Mouse (Mus musculus) ovary, postnatal 14 days (tissue): ENCODE data around the gene Atp8a1.

ENCODE experiments used
- DNase-seq: peaks from one replicate; pipeline ENCODE4 v3.0.0; 2022; ENCODE audit warnings: low spot score

The Atp8a1 gene

GRCm38 (mm10) chr5:67768708-67769107, 78.5 kb downstream of the Atp8a1 start:
- DNase-seq: no peak

DNA sequence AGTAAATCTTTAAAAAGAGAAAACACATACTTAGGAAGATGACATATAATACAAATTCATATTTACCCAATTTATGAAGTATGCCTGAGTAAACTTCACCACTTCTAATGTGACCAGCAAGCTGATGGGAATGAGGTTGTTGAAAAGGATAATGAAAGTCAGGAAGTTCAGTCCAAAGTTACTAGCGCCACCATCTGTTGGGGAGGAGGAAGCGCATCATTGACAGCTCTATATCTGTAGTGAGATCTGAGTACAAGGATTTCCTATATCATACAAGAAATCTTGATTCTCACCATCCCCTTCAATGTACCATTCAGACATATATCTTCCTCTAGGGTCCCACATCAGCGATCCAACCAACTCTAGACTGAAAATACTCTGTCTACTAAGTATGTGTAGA, 82.4 kb downstream of the Atp8a1 start:
- DNase-seq: no peak

DNA sequence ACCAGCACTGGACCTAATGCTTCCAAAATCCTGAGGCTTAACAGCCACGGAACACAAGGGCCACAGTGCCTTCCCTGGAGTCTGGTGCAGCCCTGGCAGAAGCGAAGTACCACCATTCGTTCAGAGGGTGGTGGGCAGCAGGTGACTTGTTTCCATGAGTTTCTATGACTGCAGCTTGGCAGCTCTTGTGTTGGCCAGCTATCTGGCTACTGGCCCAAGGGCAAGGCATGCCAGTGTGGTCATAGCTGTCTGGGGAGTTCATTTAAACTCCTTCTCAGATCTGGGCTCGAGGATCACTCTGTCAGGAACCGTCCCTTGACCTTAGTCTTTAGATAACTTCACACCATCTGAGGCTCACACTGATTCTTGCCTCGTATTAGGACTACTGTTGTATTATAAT, 89.1 kb downstream of the Atp8a1 start:
- DNase-seq: no peak

DNA sequence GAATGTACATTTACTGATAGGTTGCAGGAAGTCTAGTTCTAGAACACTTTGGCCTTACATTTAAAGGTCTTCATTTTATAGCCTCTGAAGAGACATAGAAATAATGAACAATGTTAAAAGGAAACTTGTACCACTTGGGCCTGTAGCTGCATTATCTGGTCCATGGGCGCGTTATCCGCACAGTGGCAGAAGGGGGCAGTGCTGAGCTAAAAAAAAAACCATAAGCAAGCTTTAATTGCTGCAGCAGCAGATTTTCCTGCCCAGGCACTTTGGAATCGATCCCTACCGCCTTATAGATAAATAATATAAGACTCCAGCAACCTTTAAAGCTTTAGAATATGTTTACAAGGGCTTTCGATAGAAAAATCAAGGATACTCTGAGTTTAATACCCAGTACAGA, 91.1 kb downstream of the Atp8a1 start:
- DNase-seq: peak; percentile 21

DNA sequence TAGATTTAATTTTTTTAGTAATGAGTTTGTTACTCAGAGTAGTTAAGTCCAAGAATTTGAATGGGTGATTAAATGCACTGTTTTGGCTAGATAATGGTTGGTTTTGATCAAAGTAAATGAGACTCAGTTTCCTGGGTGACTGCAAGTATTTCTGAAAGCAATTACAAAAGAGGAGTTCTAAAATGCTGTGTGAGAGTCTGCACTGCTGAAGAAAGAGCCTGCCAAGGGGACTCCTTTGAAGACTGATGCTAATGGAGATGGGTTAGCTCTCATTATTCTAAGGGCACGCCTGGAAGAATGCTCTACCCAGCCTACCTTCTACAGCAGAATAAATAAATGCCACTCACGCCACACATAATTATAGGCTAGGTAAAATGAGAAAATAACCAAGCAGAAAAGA, 94.2 kb downstream of the Atp8a1 start:
- DNase-seq: no peak

GRCm38 (mm10) chr5:67752629-67753028, 94.6 kb downstream of the Atp8a1 start:
- DNase-seq: no peak

DNA sequence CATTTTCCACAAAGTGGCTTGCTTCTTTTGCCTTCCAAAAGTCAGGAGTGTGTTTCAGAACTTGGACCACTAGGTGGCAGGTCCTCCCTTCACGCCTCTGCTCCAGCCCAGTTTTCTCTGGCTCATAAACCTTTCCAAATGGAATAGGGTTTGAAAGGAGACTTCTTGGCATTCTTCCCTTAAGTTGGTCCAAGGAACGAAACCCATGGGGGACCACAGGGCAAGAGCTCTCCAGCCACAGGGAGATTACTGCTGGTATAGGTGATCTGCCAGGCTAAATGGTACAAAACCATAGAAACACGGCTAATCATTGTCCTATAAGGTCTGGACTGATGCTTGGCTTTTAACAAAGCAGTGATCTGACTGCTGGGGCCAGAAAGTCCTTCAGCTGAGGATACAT, 95.2 kb downstream of the Atp8a1 start:
- DNase-seq: peak; percentile 25

DNA sequence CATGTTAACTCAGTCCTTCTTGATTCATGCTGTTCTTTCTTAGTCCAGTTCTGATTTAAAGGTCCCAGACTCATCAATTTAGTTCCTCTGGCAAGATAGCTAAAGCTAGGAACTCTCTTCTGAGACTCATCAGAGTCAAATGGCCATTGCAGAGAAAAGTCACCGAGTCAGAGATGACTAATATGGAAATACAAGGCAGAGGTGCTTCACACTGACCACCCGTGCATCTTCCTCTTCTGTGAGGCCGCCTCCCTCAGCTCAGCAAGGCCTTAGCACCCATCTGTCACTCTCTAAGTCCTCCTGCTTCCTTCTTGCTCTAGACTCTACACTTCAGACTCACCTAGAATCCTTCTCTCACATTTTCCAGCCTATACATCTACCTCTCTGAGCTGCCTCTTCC, 108.0 kb downstream of the Atp8a1 start:
- no peak for DNase-seq

DNA sequence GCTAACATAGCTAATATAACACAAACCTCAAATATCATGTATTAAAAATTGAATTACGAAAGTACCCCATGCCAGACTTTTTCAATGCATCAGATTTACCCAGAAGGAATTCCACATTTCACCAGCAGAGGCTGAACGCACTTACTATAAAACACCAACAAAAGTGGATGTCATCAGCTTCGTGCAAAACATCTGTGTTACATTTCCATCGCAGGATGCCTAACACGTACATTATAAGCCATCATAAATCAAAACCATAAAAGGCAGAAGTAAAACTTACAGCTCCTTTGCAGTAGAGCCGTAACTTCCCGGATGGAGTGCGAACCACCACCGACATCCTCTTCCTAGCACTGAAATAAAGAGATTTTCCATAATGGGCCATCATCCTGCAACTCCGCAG, 109.1 kb downstream of the Atp8a1 start:
- DNase-seq: no peak

GRCm38 (mm10) chr5:67735771-67736170, 111.5 kb downstream of the Atp8a1 start:
- no peak for DNase-seq

- DNase-seq: no peak
These were observed 113.5 kb downstream of the Atp8a1 start for GRCm38 (mm10) chr5:67733551-67734258.

DNA sequence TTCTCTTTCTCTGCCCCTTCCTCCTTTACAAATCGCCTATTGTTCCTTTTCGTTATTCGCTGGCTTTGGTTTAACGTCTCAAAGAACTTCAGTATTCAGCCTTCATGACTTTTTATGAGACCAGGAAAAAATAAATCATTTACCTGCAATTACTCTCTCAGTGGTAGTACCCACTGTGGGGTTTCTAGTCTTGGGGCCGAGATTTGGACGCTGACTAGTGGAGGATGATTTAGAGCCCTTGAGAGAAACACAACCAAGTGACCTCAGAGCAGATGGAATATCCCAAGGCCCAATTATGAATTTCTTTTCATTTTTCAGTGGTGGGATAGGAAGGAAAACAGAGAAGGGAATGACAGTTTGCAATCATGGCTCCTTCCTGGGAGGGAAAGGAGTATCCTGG, 114.1 kb downstream of the Atp8a1 start:
- DNase-seq: no peak

DNA sequence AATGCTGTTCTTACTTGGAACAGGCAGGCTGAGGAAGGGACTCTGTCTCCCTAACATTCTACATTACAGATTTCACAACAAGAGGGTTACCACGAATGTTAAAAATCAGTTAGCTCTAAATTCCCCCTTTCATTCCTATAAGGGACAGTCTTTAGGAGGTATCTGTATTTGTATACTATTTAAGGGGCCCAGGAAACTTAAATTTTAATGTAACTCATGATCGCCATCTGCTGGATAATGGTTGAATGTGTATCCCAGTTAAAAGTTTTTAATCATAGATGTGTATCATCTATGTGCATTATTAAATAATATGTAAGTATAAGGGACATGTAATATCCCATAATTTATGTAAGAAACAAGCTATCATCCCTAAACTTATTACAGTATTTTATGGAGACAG, 119.5 kb downstream of the Atp8a1 start:
- DNase-seq: no peak

- DNase-seq: no peak
These were observed 120.4 kb downstream of the Atp8a1 start for GRCm38 (mm10) chr5:67726810-67727209.

- DNase-seq: no peak
These were observed 145.6 kb downstream of the Atp8a1 start for GRCm38 (mm10) chr5:67701641-67702040.

DNA sequence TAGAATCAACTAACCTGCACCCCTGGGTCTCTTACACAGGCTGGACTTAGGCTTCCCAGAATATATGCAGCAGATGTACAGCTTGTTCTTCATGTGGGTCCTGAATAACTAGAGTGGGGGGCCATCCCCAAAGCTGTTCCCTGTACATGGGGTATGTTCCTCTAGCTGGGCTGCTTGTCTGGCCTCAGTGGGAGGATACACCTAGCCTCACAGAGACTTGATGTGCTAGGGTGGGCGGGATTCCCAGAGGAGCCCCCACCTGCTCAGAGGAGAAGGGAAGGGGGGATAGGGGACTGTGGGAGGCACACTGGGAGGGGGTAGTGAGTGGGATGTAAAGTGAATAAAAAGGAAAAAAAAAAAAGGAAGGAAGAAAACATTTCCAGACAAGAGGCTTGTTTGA, 147.8 kb downstream of the Atp8a1 start:
- DNase-seq: no peak

DNA sequence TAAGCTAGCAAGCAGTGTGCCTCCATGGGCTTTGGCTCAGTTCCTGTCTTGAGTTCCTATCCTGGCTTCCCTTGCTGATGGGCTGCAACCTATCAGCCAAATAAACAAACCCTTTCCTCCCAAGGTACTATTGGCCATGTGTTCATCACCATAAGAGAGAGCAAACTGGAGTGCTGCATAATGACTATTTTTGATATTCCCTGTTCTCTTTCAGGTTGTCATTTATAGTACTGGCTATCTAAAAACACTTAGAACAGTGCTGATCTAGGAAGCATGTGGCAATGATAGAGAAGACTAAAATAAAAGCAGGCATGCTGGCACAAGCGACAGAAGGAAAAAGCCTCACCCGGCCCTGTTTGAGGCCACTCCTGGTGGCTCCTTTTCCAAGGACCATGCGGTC, 149.1 kb downstream of the Atp8a1 start:
- DNase-seq: no peak

DNA sequence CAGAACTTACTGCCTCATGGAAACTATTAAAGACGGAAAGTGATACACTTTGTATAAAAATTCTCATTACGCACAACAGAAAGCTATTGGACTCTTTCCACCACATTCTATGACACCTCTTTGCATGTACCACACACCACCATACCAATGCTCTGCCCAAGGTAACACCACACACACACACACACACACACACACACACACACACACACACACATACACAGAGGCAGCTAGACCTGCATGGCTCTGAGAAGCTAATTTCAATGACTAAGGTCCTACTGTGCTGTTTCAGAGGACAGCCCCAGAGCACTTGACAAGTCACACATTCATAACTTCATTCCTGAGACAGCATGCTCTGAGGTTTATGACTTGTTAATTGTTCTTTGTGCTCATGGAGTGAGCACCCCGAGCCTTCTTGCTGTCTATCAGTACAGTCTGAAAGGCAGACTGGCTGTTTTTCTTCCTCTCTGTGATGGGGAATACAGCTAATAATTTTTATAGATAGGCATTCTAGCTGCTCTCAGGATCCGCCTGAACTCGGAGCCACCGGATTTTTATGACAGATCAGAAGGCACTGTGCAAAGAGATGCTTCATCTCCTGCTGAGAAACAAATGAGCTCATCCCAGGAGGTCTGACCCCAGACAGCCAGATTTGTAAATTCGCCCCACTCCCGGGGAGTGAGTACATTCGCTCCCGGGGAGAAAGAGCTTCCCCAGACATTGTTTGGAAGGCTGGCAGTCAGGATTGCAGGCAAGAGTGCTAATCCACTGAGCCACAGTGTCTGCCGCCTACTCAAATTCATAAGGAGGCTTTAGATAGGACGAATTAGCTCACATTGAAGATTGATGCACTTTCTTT, 150.3 kb downstream of the Atp8a1 start:
- no peak for DNase-seq

DNA sequence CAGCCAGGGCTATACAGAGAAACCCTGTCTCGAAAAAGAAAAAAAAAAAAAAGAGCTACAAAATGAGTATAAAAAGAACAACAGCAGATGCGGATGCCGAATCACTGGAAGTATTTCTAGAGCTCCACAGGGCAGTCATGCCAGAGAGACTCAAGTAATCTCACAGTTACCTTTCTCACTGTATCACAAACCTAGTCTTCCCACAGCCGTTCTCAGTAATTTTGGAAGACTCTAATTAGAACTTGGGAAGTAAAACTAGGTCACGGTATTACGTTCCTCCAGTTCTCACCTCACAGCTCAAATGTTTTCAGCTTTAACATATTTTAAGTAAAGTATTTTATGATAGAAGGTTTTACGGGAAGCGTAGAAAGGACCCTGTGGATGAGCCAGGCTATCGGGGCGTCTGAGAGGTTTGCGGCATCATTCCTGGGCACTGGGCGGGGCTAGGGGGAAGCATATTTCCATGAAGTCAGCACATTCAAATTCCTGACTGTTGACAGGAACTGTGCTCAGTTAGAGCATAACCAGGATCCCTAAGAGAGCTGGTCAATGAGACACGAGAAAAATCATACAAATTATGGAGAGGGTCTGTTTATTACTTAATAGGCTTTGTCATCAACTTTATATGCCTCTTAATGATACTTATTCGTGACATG, 152.1 kb downstream of the Atp8a1 start:
- DNase-seq: no peak

DNA sequence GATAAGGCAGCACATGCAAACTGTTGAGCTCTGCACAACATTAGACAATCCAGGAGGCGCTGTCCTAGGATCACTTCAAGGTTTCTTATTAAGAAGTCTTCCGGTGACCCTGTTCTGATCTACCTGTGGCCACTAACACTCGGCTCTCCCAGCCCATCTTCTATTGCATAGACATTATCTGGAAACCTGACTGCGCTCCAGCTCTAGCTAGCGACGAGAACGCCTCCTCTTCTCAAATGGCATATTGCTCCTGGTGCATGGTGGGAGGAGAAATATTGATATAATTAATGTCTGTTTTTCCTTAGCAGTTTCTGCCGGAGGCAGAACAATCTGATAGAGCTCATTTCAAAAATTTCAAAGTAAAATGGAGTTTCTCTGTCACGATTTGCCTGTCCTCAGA, 156.9 kb downstream of the Atp8a1 start:
- no peak for DNase-seq

DNA sequence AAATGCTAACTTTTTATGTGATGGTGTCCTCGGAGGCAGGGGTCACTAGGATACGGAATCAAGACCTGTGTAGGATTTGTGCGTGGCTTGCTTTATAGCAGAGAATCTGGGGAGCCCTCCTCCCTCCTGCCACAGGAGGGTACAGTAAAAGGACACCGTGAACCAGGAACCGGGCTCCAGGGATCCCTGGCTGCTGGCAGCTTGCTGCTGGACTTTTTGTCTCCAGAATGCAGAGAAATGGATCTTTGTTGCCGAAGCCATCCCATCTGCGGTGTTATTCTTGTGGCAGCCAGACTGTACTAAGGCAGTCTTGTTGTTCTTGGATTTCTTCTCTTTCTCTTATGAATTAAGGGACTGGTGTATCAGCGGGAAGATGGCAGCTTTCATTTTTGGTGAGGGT, 159.2 kb downstream of the Atp8a1 start:
- no peak for DNase-seq

DNA sequence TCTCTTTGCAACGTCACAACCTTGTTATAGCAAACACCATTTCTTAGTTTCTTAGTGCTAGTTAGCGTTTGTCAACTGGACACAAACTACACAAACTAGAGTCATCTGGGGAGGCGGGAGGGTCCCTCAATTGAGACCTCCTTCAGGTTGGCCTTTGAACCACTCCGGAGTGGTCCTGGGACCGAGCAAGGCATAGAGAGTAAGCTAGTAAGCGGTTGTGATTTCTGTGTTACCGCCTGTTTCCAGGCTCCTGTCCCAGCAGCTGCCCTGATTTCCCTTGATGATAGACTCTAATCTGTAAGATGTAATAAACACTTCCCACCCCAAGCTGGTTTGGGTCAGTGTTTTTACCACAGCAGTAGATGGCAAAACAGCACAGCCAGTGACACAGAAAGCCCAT, 161.3 kb downstream of the Atp8a1 start:
- no peak for DNase-seq

DNA sequence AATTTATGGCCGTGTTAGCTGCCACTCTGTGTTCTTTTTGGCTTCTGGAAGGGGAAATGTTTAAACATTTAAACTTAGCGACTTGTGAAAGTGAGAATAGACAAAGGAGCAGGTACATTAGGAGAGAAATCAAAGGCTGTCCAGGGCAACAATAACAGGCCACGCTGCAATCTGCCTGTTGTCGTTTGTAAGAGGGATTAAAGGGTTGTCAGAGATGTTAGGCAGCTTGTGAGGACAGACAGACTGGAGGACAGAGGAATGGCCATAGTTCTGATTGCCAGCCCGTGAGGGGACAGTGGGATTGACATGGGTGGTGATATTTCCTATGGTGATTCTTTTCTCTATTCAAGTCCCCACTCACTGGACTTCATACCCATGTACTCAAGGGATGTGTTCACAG, 161.8 kb downstream of the Atp8a1 start:
- DNase-seq: no peak
